Mouse (Mus musculus): ENCODE data around the gene Tiam1. TPM values are rescaled to one million over a fixed set of nuclear protein-coding genes. Genes with fewer than 3 reads are reported as not detected.

The Tiam1 gene
- polyA plus RNA-seq, 1 experiment from 2014 or later, result 19.4 TPM

- H3K36me3 ChIP-seq, result peaks cover 31% of the 10 kb centered on the region
- 86% methylated on average over 17 of the region's 17 CpGs for WGBS
These were observed 278.4 kb downstream of the Tiam1 start for GRCm38 (mm10) chr16:89865136-89865535.

GRCm38 (mm10) chr16:89864710-89865109 lies 278.9 kb downstream of the Tiam1 start:
- DNase-seq (ENCODE audit: low spot score), result no peak
- no peaks in the 10 kb centered on the region; the same call in 1 of the 2 replicates for H3K9me3 ChIP-seq
- peaks cover 31% of the 10 kb centered on the region for H3K36me3 ChIP-seq
- H3K27me3 ChIP-seq (ENCODE audit: insufficient read depth, poor library complexity, severe bottlenecking), result peaks cover 3% of the 10 kb centered on the region; the same call in 1 of the 2 replicates
- WGBS, result 71% methylated on average over 3 of the region's 3 CpGs
- peaks cover 44% of the 10 kb centered on the region for H3K4me1 ChIP-seq (replicated peaks)
- peak overlapping the region; percentile 64 for H3K27ac ChIP-seq
- H3K4me3 ChIP-seq, result no peak overlapping the region

More at GRCm38 (mm10) chr16:89865136-89865535, 278.4 kb downstream of the Tiam1 start:
- Histone ChIP-seq H3K27ac (peak overlapping the region; percentile 2; the same call in 1 of the 2 replicates), H3K9me3 (no peaks in the 10 kb centered on the region; the same call in 1 of the 2 replicates), H3K27me3 (ENCODE audit: insufficient read depth, poor library complexity, severe bottlenecking) (peaks cover 3% of the 10 kb centered on the region; the same call in 1 of the 2 replicates), H3K4me3 (no peak overlapping the region), H3K4me1 (replicated peaks) (peaks cover 44% of the 10 kb centered on the region)
- no peak for DNase-seq (ENCODE audit: low spot score)

DNA sequence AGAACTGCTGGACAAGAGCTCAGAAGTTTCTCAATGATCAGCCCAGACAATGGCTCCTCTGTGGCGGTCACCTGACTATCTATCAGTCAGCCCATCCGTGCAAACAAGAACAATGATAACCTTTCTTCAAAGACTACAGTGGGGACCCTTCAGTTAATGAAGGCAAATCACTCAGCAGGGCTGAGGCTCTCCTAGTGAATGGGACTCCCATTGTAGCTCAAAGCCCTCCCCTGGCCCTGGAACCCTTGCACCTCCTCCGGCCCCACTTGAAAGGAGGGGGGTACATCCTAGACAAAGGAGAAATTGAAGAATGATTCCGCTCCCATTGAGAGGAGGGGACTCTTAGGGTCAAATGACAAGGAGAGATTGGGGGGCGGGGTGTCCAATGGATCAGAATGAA lies 280.3 kb downstream of the Tiam1 start:
- 16% methylated on average over 5 of the region's 5 CpGs for WGBS
- Histone ChIP-seq H3K4me3 (no peak overlapping the region), H3K27me3 (ENCODE audit: insufficient read depth, poor library complexity, severe bottlenecking) (peaks cover 3% of the 10 kb centered on the region; the same call in 1 of the 2 replicates), H3K36me3 (peaks cover 42% of the 10 kb centered on the region), H3K27ac (peak overlapping the region; percentile 80), H3K9me3 (no peaks in the 10 kb centered on the region; the same call in 1 of the 2 replicates), H3K4me1 (replicated peaks) (peaks cover 49% of the 10 kb centered on the region)
- peak; percentile 73 for DNase-seq (ENCODE audit: low spot score)

DNA sequence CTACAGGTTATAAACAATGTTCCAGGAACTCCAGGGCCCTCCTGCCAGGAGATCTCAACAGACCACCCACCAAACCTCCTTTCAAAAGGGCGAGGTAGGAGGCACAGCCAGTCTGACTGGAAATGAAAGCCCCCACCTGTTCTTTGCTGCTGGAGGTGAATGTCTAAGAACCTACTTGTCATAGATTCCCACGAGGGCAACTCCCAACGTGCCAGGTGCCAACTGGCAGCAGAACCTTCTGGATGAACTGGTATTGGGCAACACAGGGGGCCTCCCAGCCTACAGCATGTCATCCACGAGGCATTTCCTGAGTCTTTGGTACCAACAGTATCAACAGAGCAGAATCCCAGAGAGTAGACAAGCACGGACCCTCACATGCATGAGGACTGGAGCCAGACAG lies 282.0 kb downstream of the Tiam1 start:
- Histone ChIP-seq H3K27me3 (ENCODE audit: insufficient read depth, poor library complexity, severe bottlenecking) (peaks cover 3% of the 10 kb centered on the region; the same call in 1 of the 2 replicates), H3K4me3 (no peak overlapping the region), H3K27ac (peak overlapping the region; percentile 36; the same call in 1 of the 2 replicates), H3K36me3 (peaks cover 28% of the 10 kb centered on the region), H3K9me3 (no peaks in the 10 kb centered on the region; the same call in 1 of the 2 replicates), H3K4me1 (replicated peaks) (peaks cover 50% of the 10 kb centered on the region)
- no peak for DNase-seq (ENCODE audit: low spot score)
- WGBS, result 69% methylated on average over 5 of the region's 5 CpGs

GRCm38 (mm10) chr16:89860708-89861107 lies 282.9 kb downstream of the Tiam1 start:
- H3K27me3 ChIP-seq (ENCODE audit: insufficient read depth, poor library complexity, severe bottlenecking), result peaks cover 3% of the 10 kb centered on the region; the same call in 1 of the 2 replicates
- H3K4me3 ChIP-seq, result no peak overlapping the region
- no peak for DNase-seq (ENCODE audit: low spot score)
- peaks cover 24% of the 10 kb centered on the region for H3K36me3 ChIP-seq
- no peaks in the 10 kb centered on the region for H3K9me3 ChIP-seq
- H3K27ac ChIP-seq, result no peak overlapping the region
- peaks cover 50% of the 10 kb centered on the region for H3K4me1 ChIP-seq (replicated peaks)
- 90% methylated on average over 6 of the region's 6 CpGs for WGBS

GRCm38 (mm10) chr16:89857666-89858065 lies 285.9 kb downstream of the Tiam1 start:
- 85% methylated on average over 3 of the region's 3 CpGs for WGBS
- H3K4me1 ChIP-seq (replicated peaks), result peaks cover 22% of the 10 kb centered on the region
- no peak overlapping the region for H3K27ac ChIP-seq
- DNase-seq (ENCODE audit: low spot score), result no peak
- H3K36me3 ChIP-seq, result peaks cover 31% of the 10 kb centered on the region
- peaks cover 3% of the 10 kb centered on the region; the same call in 1 of the 2 replicates for H3K27me3 ChIP-seq (ENCODE audit: insufficient read depth, poor library complexity, severe bottlenecking)
- H3K4me3 ChIP-seq, result no peak overlapping the region
- no peaks in the 10 kb centered on the region for H3K9me3 ChIP-seq

DNA sequence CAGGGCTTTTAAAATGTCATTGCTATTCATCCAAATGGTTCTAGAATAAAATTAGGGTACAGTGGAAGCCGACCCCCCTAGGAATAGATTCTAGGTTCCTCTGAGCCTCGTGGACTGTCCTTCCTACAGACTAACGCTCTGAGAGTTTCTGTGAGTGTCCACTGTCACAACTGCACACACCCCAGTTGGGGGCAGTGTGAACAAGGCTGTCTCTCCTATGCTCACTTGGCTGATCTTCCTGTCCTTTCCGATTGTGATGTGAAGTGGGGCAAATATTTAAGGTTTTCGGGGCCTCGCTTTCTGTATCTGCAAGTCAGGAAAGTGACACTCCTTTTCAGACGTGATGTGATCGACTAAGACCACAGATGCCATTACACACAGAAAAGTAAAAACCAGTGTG lies 288.8 kb downstream of the Tiam1 start:
- WGBS, result 87% methylated on average over 8 of the region's 8 CpGs
- Histone ChIP-seq H3K36me3 (peaks cover 29% of the 10 kb centered on the region), H3K4me1 (replicated peaks) (peaks cover 19% of the 10 kb centered on the region; the same call in 1 of the 2 replicates), H3K4me3 (no peak overlapping the region), H3K27me3 (ENCODE audit: insufficient read depth, poor library complexity, severe bottlenecking) (no peaks in the 10 kb centered on the region), H3K27ac (no peak overlapping the region), H3K9me3 (no peaks in the 10 kb centered on the region)
- no peak for DNase-seq (ENCODE audit: low spot score)

DNA sequence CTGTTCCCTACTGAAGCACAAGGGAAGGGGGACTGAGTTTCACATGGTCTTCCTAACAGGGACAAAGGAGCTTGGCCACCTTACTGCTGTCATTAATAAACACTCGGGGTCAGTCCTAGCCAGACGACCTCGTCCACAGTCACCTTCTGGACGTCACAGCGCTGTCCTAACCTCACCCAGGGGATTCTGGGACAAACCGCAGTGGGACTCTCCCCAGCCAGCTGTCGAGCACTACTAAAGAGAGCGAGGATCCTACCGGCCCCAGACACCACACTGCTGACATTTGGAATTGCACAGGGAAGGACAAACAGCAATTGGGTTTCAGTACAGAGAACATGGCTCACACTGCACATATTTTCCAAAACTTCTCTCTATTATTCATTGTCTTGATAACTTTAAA lies 292.2 kb downstream of the Tiam1 start:
- Histone ChIP-seq H3K36me3 (peaks cover 39% of the 10 kb centered on the region), H3K9me3 (peaks cover 11% of the 10 kb centered on the region; the same call in 1 of the 2 replicates), H3K27me3 (ENCODE audit: insufficient read depth, poor library complexity, severe bottlenecking) (no peaks in the 10 kb centered on the region), H3K4me3 (no peak overlapping the region), H3K4me1 (replicated peaks) (peaks cover 10% of the 10 kb centered on the region; the same call in 1 of the 2 replicates), H3K27ac (peak overlapping the region; percentile 45)
- WGBS, result 79% methylated on average over 9 of the region's 9 CpGs
- DNase-seq (ENCODE audit: low spot score), result no peak

- no peaks in the 10 kb centered on the region for H3K27me3 ChIP-seq (ENCODE audit: insufficient read depth, poor library complexity, severe bottlenecking)
- peaks cover 11% of the 10 kb centered on the region; the same call in 1 of the 2 replicates for H3K9me3 ChIP-seq
- WGBS, result 95% methylated on average over 19 of the region's 19 CpGs
- no peak overlapping the region for H3K27ac ChIP-seq
- H3K4me3 ChIP-seq, result no peak overlapping the region
- peaks cover 14% of the 10 kb centered on the region; the same call in 1 of the 2 replicates for H3K4me1 ChIP-seq (replicated peaks)
- DNase-seq (ENCODE audit: low spot score), result no peak
- peaks cover 27% of the 10 kb centered on the region for H3K36me3 ChIP-seq
These were observed 294.6 kb downstream of the Tiam1 start for GRCm38 (mm10) chr16:89848651-89849597.

DNA sequence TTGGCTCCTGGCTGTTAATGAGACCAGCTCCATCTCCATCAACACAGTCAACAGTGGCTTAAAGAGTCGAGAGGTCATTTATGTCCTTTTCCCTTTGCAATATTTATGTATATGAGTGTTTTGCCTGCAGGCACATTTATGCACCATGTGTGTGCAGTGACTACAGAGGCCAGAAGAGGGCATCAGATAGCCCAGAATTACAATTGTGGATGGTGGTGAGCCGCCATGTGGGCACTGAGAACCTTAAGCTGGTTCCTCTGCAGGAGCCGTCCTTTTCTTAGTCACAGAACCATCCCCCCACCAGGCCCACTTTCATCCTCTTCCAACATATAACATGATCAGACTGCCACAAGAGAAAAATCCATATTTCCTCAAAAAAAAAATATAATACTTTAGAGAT lies 295.4 kb downstream of the Tiam1 start:
- no peak overlapping the region for H3K27ac ChIP-seq
- no peak overlapping the region for H3K4me3 ChIP-seq
- H3K9me3 ChIP-seq, result peaks cover 11% of the 10 kb centered on the region; the same call in 1 of the 2 replicates
- H3K27me3 ChIP-seq (ENCODE audit: insufficient read depth, poor library complexity, severe bottlenecking), result no peaks in the 10 kb centered on the region
- H3K36me3 ChIP-seq, result peaks cover 27% of the 10 kb centered on the region
- 94% methylated on average over 3 of the region's 3 CpGs for WGBS
- no peak for DNase-seq (ENCODE audit: low spot score)
- H3K4me1 ChIP-seq (replicated peaks), result peaks cover 14% of the 10 kb centered on the region; the same call in 1 of the 2 replicates

- H3K27me3 ChIP-seq (ENCODE audit: insufficient read depth, poor library complexity, severe bottlenecking), result no peaks in the 10 kb centered on the region
- H3K27ac ChIP-seq, result no peak overlapping the region
- whole genome bisulfite sequencing, result 77% methylated on average over 8 of the region's 8 CpGs
- no peak overlapping the region for H3K4me3 ChIP-seq
- H3K4me1 ChIP-seq (replicated peaks), result peaks cover 5% of the 10 kb centered on the region; the same call in 1 of the 2 replicates
- peaks cover 11% of the 10 kb centered on the region; the same call in 1 of the 2 replicates for H3K9me3 ChIP-seq
- DNase-seq (ENCODE audit: low spot score), result no peak
- H3K36me3 ChIP-seq, result peaks cover 27% of the 10 kb centered on the region
These were observed 298.1 kb downstream of the Tiam1 start for GRCm38 (mm10) chr16:89845461-89845860.

DNA sequence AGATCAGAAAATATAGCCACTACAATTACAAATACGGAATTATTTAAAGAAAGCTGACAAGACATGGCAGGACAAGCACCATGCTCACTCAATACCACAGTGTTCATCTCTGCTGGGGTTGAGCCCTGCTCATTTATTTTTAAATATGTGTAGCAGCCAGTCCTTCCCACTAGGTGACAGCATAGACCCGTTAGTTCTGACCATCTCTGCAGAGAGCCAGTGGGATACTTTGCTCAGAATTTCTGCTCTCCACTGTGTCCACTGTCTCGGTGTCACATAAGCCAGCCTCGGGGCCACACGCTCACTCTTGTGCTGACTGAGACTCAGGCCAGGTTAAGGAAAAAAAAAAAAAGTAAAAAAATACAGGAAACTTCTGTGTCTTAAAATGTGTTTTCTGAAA lies 299.0 kb downstream of the Tiam1 start:
- peaks cover 11% of the 10 kb centered on the region; the same call in 1 of the 2 replicates for H3K9me3 ChIP-seq
- whole genome bisulfite sequencing, result 46% methylated on average over 5 of the region's 5 CpGs
- H3K27me3 ChIP-seq (ENCODE audit: insufficient read depth, poor library complexity, severe bottlenecking), result no peaks in the 10 kb centered on the region
- peaks cover 23% of the 10 kb centered on the region for H3K36me3 ChIP-seq
- DNase-seq (ENCODE audit: low spot score), result peak; percentile 32
- H3K27ac ChIP-seq, result no peak overlapping the region
- peaks cover 5% of the 10 kb centered on the region; the same call in 1 of the 2 replicates for H3K4me1 ChIP-seq (replicated peaks)
- no peak overlapping the region for H3K4me3 ChIP-seq
